Mouse (Mus musculus) cerebellum, adult (tissue): ENCODE measurements around the gene Pnma5.
"Not testable (repeated sequence)": the region's sequence is repeated elsewhere in the genome, so short reads cannot be mapped to it uniquely, and the experiment has no call there.

Experiments used
- ATAC-seq: cut with Nextera tagmentation; 2 replicates; pipeline ENCODE4 v1.9.2; 2017; ENCODE audit warnings: mild to moderate bottlenecking, moderate library complexity, mixed read lengths; ENCODE audit not compliant: insufficient number of reproducible peaks, low FRiP score, low TSS enrichment

The Pnma5 gene

DNA sequence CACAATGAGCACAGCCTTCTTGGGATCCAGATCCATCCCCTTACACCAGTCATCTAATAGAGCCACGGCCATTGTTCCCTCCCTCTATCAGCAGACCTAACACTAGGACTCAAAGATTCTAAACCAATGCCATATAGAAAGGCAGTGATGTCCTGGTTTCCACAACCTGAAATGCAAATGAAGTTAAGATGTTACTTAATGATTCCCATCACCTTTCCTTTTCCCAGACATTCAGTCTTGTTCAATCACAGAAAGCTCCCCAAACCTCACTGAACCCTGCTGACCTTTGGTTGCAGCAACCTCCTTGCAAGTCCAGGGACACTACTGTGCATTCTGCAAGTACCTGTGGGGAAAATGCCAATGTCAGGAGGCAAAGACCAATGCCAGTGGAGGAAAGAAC is at the start of gene Pnma5:
TSS of gene Pnma5 (minus strand) at position 101 of the 400 bp plus-strand sequence.
- no peak for ATAC-seq

DNA sequence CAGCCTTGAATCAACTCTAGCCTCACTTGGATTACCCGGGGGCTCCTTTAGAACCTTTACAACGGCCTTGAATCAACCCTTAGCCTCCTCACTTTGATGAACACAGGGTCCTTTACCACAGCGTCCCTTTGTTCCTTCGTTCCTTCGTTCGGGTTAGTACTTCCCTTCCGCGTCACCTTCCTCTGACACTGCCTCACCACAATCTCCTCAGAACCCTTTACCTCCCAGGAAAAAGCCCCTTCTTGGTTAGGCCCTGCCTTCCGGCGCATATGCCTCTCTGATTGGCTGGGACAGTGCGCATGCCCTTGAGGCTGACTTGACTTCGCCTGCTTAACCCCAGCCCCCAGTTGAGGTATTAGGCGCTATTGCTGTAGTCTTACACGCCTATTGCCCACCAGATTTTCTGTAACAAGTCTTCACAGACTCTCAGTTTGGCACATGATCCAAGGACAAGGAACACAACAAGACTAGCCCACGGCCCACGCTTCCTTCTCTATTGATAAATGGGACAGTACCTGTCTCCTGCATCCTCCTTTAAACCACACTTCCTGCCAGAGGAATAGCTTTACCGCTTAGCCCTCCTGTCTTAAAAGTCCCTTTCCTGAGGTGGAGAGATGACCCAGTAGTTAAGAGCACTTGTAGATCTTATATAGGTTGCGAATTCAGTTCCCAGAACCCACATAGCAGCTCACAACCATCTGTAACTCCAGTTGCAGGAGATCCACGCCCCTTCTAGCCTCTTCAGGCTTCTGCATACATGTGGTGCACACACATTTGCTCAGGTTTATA is 45.6 kb upstream of the Pnma5 start, which contains the start of gene Xlr4a:
TSS of gene Xlr4a (minus strand) at position 212 of the 789 bp plus-strand sequence.
- ATAC-seq, result not testable (repeated sequence)

DNA sequence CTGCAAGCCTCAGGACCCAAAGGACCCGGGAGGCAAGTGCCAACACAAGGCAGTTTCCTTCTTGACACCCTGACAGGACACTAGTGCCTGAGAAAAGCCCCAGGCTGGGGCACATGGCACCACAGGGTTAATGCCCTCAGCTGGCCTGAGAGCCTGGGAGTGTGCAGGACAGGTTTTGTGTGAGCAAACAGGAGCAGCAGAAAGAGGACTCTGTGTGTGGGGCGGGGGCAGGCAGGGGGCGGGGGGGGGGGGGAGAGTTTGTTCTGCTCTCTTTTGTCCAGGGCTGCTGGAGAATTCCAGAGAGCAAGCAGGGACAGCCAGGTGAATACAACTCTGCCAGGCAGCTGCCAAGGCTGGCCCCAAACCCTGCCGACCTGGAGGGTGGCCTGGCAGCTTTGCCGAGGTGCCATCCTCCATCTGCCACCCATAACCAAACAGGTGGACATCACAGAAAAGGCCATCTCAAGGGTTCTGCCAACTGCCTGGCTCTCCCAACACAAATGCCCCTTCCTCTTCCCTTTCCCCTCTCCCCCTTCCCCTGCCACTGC is 29.9 kb upstream of the Pnma5 start:
- peak; percentile 79; the same call in 1 of the 2 replicates for ATAC-seq

DNA sequence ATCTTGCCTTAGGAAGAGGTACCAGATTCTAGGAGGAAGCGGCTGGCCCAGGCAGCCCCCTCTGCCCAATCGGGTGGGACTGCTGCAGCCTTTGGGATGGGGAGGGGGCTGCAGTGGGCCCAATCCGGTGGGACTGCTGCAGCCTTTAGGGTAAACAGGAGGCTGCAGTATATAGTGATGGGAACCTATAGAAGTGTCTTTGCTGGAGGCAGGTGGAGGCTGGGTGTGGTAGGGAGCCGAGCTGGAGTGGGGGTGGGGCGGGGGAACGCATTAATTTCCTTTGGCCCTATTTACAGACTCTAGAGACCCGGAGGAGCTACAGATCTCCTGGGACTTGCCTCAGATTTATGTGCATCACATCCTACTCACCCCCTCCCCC is 27.5 kb upstream of the Pnma5 start, which contains the start of gene Pnma3:
TSS of gene Pnma3 (plus strand) at position 373 of the 379 bp plus-strand sequence.
- no peak for ATAC-seq

DNA sequence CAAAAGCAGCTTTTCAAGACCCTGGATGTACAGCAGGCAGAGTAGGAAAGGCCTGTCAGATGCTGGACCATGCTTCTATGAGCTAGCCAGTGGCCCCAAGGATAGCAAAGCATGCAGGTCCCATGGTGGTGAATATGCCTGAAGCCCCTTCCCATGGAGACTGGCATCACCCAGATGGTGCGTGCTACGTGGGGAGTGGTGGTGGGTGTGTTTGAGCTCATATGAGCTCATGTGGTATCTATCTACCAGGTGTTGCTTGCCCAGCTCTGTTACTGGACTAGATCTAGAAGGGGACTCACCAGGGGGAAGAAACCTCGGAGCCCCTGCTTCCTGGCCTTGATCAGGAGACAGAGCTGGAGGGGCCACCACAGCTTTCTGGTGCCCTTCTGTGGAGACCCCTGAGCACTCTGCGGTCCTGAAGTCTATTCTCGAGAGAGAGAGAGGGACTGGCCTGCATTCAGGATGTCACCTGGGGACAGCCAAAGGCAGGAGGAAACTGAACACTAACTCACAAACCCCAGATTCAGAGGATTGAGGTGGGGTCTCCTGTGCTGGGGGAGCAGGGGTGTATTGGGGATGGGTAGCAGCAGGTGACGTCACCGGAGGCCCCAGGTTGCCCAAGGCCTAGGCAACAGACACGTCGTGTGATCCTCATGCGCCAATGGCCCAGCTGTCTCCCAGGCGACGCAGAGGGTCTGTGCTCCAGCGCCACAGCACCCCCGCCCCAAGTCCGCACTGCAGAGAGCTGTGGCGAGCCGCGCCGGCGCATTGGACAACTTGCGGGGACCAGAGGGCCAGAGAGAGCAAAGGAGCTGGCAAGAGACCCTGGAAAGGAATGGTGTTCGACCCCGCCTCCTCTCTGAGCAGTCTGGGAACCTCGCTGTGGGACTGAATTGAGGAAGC is 26.9 kb upstream of the Pnma5 start:
- no peak; the same call in 1 of the 2 replicates for ATAC-seq

DNA sequence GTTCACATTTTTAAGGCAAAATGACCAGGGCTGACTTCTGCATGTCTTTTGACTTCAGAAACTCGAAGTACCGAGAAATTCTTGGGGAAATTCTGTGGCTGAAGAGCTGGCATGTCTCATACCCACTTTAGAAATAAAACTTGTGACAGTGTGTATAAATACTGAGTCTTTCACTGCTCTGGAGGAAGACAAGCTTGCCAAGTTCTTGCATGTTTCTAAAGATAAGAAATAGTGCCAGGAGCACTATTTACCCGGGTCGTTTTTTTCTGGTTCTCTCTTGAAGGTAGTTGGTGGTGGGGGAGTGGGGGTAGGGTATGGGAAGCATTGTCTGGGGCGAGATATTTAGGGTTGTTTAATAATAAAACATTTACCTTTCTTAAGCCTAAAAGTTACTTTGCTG is 25.4 kb upstream of the Pnma5 start:
- no peak for ATAC-seq

DNA sequence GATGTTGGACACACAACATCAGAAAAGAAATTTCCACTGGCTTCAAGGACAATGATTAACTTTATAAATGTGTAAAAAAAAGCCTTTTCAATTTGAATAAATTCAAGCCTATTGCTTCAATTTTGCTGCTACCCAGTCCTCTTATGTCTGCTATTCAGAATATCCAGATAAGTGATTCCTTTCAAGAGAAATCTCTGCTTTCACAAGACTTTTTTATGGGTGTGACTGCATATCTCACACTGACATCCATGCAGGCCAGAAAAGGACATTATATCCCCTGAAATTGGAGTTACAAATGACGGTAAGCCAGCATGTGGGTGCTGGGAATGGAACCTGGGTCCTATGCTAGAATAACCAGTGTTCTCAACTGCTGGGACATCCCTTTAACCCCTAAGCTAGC is 24.6 kb upstream of the Pnma5 start:
- ATAC-seq, result no peak

DNA sequence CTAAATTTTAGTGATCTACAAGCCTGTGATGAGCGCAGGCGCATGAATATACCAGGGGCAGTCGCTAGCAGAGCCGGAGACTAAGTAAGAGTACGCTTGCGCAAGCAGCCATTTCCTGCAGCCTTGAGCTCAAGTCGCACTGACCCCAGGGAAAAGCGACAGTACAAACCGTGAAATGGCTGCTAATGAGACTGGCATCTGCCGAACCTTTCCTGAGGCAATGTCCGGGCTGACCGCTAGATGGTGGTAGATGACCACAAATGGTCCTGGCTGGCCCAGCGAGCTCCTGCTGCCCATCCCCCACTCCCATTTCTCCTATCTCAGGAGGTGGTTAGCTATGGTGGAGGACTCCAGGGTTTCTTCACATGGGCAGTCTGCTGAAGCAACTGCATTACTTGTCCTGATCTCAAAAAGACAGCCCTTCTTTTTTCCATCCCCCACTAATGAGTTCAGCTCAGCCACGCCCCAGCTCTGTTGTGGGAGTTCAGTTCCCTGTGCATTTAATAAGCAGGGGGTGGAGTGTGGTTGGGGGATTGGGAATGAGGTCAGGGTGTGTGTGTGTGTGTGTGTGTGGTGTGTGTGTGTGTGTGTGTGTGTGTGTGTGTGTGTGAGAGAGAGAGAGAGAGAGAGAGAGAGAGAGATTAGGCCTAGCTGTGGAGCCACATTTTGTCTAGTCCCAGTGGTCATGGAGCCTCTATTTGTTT is 17.1 kb upstream of the Pnma5 start:
- ATAC-seq, result peak; percentile 99

DNA sequence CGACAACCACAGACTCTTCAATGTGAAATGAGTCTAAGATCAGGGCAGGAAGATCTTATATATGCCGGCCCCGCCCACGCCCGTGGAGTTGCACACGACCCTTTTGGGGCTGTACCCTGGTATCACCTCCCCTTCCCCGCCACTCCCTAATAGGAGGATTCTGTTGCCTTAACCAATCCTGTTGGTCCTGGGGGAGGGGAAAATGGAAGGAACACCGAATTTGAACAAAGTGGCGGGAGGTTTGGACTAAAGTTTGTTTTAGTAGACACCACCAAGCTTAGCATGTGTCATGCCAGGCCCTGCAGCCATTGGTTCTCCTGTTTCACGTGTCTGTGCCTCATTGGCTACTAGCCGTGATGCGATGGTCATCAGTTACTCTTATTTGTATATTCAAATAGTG is 2.8 kb upstream of the Pnma5 start:
- ATAC-seq, result no peak

DNA sequence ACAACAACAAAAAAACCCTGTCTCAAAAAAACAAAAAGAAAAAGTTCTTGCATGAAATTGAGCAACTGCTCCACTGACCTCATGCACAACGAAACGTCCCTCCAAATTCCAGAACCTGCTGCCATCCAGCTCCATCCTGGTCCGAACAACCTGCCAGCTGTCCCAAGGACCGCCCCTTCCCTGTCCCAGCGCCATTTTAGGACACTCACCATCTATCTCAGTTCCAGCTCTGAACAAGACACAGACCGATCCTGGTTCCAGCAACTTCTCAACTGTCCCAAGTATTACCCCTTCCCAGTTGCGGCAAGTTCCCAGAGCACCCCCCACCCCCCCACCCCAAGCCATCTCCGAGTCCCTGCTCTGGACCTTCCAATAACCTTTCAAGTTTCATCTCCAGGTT is 1.9 kb upstream of the Pnma5 start:
- ATAC-seq, result no peak

DNA sequence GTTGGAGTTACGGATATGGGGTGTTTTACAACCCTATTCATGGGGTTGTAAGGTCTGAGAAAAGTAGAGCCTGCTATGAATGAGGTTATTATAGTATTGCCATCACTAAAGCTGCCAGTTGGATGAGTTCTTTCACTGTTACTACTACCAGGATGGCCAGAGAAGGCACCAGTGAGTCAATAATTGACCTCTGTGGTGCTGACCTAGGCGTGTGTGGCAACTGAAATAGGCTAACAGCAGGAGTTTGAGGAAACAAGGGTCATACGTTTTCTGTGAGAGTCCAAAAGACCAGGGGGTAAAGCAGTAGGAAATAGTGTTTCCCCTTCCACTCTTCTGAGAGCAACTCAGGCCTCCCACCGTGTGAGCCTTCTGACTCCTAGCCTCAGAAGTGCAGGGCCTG is 24.1 kb downstream of the Pnma5 start:
- no peak for ATAC-seq

DNA sequence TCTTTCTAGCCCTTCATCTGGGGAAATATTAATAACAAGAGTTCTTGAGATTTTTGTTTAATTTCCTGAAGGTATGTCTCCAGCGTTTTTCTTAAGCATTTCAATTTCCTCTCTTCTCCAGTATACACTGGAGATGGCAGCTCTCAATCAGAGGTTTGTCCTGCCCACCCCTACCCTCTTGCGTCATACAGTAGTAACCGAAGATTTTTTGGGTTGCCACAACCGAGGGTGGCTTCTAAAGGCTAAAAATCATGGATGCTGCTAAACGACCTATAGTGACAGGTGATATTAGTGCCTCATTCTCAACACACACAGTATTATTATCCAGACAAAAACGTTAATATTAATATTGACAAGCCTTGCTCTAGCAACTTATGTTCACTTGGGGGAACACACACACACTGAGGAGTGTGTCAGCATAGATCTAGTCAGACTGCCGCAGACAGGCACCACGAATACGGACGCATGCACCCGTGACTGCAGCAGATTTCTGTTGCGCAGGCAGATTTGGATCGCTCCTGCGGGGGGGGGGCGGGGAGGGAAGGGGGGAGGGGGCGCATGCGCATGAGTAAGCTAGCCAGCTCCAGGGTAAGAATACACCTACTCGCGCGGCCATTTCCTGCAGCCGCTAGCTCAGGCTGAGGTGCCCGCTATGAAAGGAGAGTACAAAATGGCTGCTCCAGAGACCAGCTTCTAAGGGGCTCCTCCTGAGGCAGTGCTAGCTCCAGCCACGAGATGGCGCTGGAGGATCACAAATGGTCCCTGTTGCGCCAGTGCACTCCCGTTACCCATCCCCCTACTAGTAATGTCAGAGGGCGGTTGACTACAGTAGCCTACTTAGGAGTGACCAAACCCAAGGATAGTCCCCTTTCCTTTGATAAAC is 29.1 kb downstream of the Pnma5 start:
- peak; percentile 99 for ATAC-seq

DNA sequence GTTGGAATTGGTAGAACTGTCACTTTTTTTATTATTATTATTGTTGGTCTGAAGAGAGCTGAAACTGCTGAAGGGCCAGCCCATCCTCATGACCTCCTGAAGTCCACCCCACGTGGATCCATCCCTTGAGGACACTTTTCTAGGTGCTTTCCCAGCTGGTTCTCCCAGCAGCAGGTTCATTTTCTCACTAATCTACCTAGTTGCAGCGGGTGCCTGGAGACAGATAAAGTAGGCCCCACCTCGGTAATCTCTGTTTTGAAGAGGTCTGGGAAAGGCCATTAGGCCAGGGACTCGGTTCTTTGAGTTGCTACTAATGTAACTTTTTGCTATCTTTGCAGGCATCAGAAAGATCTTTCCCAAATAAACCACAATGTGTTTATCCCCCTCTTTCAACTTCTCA is 31.2 kb downstream of the Pnma5 start:
- no peak for ATAC-seq

DNA sequence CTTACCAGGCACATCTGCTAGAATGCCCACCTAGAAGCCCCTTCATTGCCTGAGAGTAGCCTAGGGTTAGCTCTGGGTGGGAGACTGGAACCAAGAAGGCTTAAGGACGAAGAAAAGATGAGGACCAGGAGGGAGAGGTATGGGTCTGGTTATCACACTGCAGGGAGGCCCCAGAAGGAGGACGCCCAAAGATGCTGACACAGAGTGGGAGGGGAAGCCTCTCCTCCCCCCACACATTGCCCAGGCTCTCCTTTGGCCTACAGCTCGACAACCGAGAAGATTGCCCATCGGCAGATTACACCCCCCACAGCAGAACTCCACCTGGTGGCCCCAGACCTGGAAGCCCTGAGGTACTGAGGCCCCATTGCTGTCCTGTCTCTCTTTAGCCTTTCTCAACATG is 33.8 kb downstream of the Pnma5 start:
- no peak for ATAC-seq

DNA sequence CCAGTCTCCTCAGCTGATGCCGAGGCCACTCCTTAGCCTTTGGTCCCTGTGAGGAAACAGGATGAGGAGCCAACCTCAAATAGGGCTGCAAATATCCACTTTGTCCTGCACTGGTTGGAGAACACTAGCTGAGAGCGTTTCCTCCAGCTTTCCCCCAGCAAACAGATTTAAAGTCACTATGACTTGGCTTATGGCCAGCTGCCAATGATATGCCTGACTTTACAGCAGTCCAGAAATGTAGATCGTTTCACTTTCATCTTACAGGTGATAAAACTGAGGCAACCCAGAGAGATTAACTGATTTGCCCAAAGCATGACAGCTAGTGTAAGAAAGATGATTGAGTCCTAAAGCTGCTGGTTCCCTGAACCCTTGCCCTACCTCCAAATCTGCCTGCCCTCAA is 41.4 kb downstream of the Pnma5 start:
- ATAC-seq, result no peak

DNA sequence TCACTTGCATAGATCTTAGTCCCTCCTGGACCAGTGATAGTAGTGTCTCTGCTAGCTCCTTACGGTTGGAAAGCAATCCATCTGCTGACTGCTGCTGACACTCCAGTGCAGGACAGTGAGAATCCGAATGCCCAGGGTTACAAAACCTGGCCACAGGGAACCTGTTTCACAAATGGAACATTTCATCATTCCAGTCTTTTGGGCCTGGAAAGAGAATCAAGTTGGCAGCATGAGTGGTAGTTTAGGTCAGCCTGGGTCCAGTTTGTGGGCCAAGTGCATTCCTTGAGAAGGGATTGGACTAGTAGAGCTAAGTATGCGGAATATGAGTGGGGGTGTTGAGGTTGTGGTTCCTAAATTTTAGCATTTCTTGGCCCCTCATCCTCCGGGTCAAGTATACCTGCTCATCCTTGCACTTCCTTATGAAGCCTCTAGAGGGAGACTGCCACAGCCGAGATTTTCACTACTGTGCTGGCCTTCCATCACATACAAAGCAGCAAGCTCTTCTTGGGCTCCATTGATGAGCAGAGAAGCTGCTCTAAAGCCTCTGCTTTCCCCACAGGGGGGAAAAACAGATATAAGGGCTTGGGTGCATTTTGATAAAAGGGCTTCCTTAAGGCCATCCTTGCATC is 44.5 kb downstream of the Pnma5 start:
- no peak for ATAC-seq

DNA sequence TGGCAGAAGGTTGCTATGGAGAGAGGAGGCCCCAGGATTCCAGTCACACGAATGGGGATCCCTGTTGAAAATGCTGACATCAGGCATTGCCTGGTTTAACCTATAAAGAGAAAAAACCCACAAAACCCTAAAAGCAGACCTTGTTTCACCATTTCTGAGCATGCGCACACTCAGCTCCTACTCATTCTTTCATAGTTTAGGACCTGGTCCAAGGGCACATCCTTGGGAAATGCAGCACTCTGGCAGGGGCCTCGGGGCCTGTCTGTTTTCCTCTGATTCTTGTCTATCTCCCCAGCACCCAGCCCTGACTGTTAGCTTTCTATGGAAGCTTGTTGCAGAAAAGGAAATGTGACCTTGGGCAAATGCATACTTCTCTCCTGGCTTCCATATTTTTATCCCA is 46.3 kb downstream of the Pnma5 start:
- no peak for ATAC-seq

DNA sequence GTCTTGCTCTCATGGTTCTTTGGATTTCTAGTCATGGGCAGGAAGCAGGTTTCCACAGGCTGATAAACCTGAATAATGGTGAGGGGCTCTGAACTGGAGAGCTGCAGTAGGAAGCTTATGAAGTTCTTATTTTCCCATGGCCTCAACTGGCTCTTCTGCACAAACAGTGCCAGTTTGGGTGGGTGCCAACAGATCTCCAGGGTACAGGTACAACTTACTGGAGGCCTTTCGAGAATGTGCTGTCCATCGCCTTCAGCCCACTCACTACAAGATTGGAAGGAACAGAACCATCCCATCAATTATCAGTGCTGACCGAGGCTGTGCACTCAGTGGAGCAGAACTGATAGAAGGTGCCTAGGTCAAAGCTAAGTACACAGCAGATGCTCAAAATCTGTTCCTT is 48.5 kb downstream of the Pnma5 start:
- no peak for ATAC-seq

DNA sequence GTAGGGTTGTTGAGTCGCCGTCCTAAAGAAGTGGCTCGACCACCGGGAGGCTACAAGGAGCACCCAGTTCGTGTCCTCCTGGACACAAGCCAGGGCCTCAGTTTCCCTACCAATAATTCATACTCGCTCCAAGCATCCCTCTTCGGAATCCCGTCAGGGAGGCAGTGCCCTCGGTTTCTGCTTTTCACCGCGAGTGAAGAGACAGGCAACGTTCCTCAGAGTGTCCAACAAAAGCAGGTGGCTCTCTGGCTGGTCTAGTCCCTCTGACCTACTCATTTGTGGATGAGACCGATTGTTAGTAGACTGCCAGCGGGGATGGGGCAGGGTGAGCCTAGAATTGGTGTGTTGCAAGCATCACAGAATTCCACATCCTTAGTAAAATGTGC is 49.4 kb downstream of the Pnma5 start:
- ATAC-seq, result no peak
